Mouse (Mus musculus) heart, postnatal 0 days (tissue): ENCODE data around the gene B4galnt3.

Experiments
- CTCF ChIP-seq: IDR thresholded peaks from 2 replicates; pipeline ENCODE4 v1.5.1; 2016; ENCODE audit warnings: antibody characterized with exemption, control low read depth, low read depth
- EP300 ChIP-seq: IDR thresholded peaks from 2 replicates; pipeline ENCODE4 v1.6.1; 2016; ENCODE audit warnings: antibody characterized with exemption, low read depth

GRCm38 (mm10) chr6:120301137-120301536 lies 6.8 kb upstream of the B4galnt3 start:
- TF ChIP-seq CTCF (peak; percentile 74), EP300 (no peak)
